Mouse (Mus musculus) forebrain, embryonic 12.5 days (tissue): ENCODE results near the gene Epn2. TPM values are rescaled to one million over a fixed set of nuclear protein-coding genes. Genes with fewer than 3 reads are reported as not detected.
"Not testable (repeated sequence)": the region's sequence is repeated elsewhere in the genome, so short reads cannot be mapped to it uniquely, and the experiment has no call there.

ENCODE experiments used
- ATAC-seq: fragments of 200-750 bp; cut with Nextera tagmentation; 2 replicates; pipeline ENCODE4 v1.8.0; 2017; ENCODE audit warnings: moderate TSS enrichment; ENCODE audit not compliant: low FRiP score
- H3K27ac ChIP-seq: fragments of 300-500 bp; sonication (generic); 2 replicates; pipeline ENCODE4 v1.5.1; 2016; ENCODE audit warnings: mild to moderate bottlenecking
- H3K27me3 ChIP-seq: fragments of 300-500 bp; sonication (generic); 2 replicates; pipeline ENCODE4 v1.6.1; 2016; ENCODE audit warnings: mild to moderate bottlenecking
- H3K36me3 ChIP-seq: fragments of 300-500 bp; sonication (generic); replicated peaks from 2 replicates; pipeline ENCODE4 v1.6.1; 2016; ENCODE audit warnings: mild to moderate bottlenecking
- H3K4me1 ChIP-seq: fragments of 300-500 bp; sonication (generic); 2 replicates; pipeline ENCODE4 v1.6.1; 2016
- H3K4me2 ChIP-seq: fragments of 300-500 bp; sonication (generic); 2 replicates; pipeline ENCODE4 v1.6.1; 2016; ENCODE audit warnings: mild to moderate bottlenecking, moderate library complexity
- H3K4me3 ChIP-seq: fragments of 300-500 bp; sonication (generic); replicated peaks from 2 replicates; pipeline ENCODE4 v1.5.1; 2016; ENCODE audit warnings: mild to moderate bottlenecking
- H3K9ac ChIP-seq: fragments of 300-500 bp; sonication (generic); 2 replicates; pipeline ENCODE4 v1.6.1; 2016; ENCODE audit warnings: mild to moderate bottlenecking
- H3K9me3 ChIP-seq: fragments of 300-500 bp; sonication (generic); 2 replicates; pipeline ENCODE4 v1.6.1; 2016
- whole genome bisulfite sequencing: fragments of 180-500 bp; shearing (Covaris S2); methylation state at CpG from one replicate; pipeline ENCODE4 v1.1.7; 2016; 5-methylcytosine and 5-hydroxymethylcytosine counted together
- polyA plus RNA-seq: library from polyadenylated mRNA; unstranded; fragments of >200 nt; fragmentation: Nextera tagmentation; extraction: Ambion mirVana; gene quantifications from 2 replicates; pipeline ENCODE4 v1.2.1, GENCODE M21; 2016

The Epn2 gene
- polyA plus RNA-seq, 1 experiment from 2014 or later: 35.5 TPM

- Histone ChIP-seq H3K27ac (no peak overlapping the region), H3K9ac (no peak overlapping the region), H3K4me2 (no peak overlapping the region), H3K9me3 (no peaks in the 10 kb centered on the region), H3K36me3 (no peaks in the 10 kb centered on the region), H3K27me3 (no peaks in the 10 kb centered on the region), H3K4me3 (no peak overlapping the region), H3K4me1 (no peaks in the 10 kb centered on the region)
- ATAC-seq: no peak
- WGBS: 83% methylated on average over 4 of the region's 4 CpGs
Measured at GRCm38 (mm10) chr11:61585421-61585820, 5.9 kb upstream of the Epn2 start.

- no peaks in the 10 kb centered on the region for H3K4me1 ChIP-seq
- H3K4me2 ChIP-seq: no peak overlapping the region
- H3K27ac ChIP-seq: no peak overlapping the region
- 86% methylated on average over 4 of the region's 4 CpGs for WGBS
- no peak overlapping the region for H3K4me3 ChIP-seq
- no peaks in the 10 kb centered on the region for H3K9me3 ChIP-seq
- no peak overlapping the region for H3K9ac ChIP-seq
- no peak for ATAC-seq
- no peaks in the 10 kb centered on the region for H3K27me3 ChIP-seq
- no peaks in the 10 kb centered on the region for H3K36me3 ChIP-seq
Measured at GRCm38 (mm10) chr11:61584830-61585229, 5.3 kb upstream of the Epn2 start.

GRCm38 (mm10) chr11:61584096-61584495 is 4.6 kb upstream of the Epn2 start:
- ATAC-seq: no peak
- H3K4me2 ChIP-seq: no peak overlapping the region
- no peaks in the 10 kb centered on the region for H3K36me3 ChIP-seq
- no peak overlapping the region for H3K27ac ChIP-seq
- 82% methylated on average over 6 of the region's 6 CpGs for WGBS
- no peaks in the 10 kb centered on the region for H3K4me1 ChIP-seq
- no peaks in the 10 kb centered on the region for H3K9me3 ChIP-seq
- no peaks in the 10 kb centered on the region for H3K27me3 ChIP-seq
- no peak overlapping the region for H3K4me3 ChIP-seq
- no peak overlapping the region for H3K9ac ChIP-seq

GRCm38 (mm10) chr11:61582808-61583207 is 3.3 kb upstream of the Epn2 start:
- 88% methylated on average over 4 of the region's 5 CpGs for WGBS

GRCm38 (mm10) chr11:61579878-61580381 is 443 bp upstream of the Epn2 start:
- Histone ChIP-seq H3K4me1 (peaks cover 19% of the 10 kb centered on the region), H3K9ac (no peak overlapping the region), H3K9me3 (no peaks in the 10 kb centered on the region), H3K27ac (no peak overlapping the region; the same call in 1 of the 2 replicates), H3K27me3 (no peaks in the 10 kb centered on the region), H3K36me3 (no peaks in the 10 kb centered on the region), H3K4me3 (peak overlapping the region; percentile 80), H3K4me2 (no peak overlapping the region)
- WGBS: 92% methylated on average over 7 of the region's 7 CpGs
- no peak for ATAC-seq

More at GRCm38 (mm10) chr11:61582808-61583207, 3.3 kb upstream of the Epn2 start:
- not testable (repeated sequence) for H3K4me3 ChIP-seq, H3K36me3 ChIP-seq, H3K9me3 ChIP-seq, H3K27ac ChIP-seq, H3K4me2 ChIP-seq, H3K9ac ChIP-seq, H3K27me3 ChIP-seq, ATAC-seq, H3K4me1 ChIP-seq

- no peaks in the 10 kb centered on the region for H3K36me3 ChIP-seq
- ATAC-seq: no peak
- WGBS: under 1% methylated on average over 17 of the region's 17 CpGs
Measured at GRCm38 (mm10) chr11:61578541-61578982, 925 bp downstream of the Epn2 start.

GRCm38 (mm10) chr11:61577991-61578390 is 1.5 kb downstream of the Epn2 start:
- Histone ChIP-seq H3K36me3 (no peaks in the 10 kb centered on the region), H3K27ac (no peak overlapping the region)

More at GRCm38 (mm10) chr11:61578541-61578982, 925 bp downstream of the Epn2 start:
- H3K9ac ChIP-seq: peak overlapping the region; percentile 87
- H3K9me3 ChIP-seq: no peaks in the 10 kb centered on the region
- H3K27ac ChIP-seq: peak overlapping the region; percentile 90
- no peaks in the 10 kb centered on the region for H3K27me3 ChIP-seq
- H3K4me1 ChIP-seq: peaks cover 23% of the 10 kb centered on the region
- H3K4me2 ChIP-seq: peak overlapping the region; percentile 75
- peak overlapping the region; percentile 80 for H3K4me3 ChIP-seq

GRCm38 (mm10) chr11:61577349-61577748 is 2.1 kb downstream of the Epn2 start:
- peaks cover 23% of the 10 kb centered on the region for H3K4me1 ChIP-seq
- no peak overlapping the region for H3K9ac ChIP-seq
- H3K27ac ChIP-seq: no peak overlapping the region
- no peaks in the 10 kb centered on the region for H3K27me3 ChIP-seq
- no peak overlapping the region for H3K4me3 ChIP-seq
- H3K9me3 ChIP-seq: no peaks in the 10 kb centered on the region
- ATAC-seq: no peak
- no peaks in the 10 kb centered on the region for H3K36me3 ChIP-seq
- peak overlapping the region; percentile 75 for H3K4me2 ChIP-seq

More at GRCm38 (mm10) chr11:61577991-61578390, 1.5 kb downstream of the Epn2 start:
- H3K4me2 ChIP-seq: peak overlapping the region; percentile 75
- H3K9ac ChIP-seq: peak overlapping the region; percentile 87
- no peaks in the 10 kb centered on the region for H3K9me3 ChIP-seq
- no peak for ATAC-seq
- 4% methylated on average over 5 of the region's 5 CpGs for WGBS
- H3K27me3 ChIP-seq: no peaks in the 10 kb centered on the region
- H3K4me3 ChIP-seq: peak overlapping the region; percentile 80
- H3K4me1 ChIP-seq: peaks cover 23% of the 10 kb centered on the region

GRCm38 (mm10) chr11:61573266-61573665 is 6.2 kb downstream of the Epn2 start:
- Histone ChIP-seq H3K4me2 (no peak overlapping the region), H3K9ac (no peak overlapping the region), H3K4me3 (no peak overlapping the region), H3K9me3 (no peaks in the 10 kb centered on the region), H3K36me3 (0 out of 2 replicates have a peak, but pooled peaks cover 4% of the 10 kb centered on the region), H3K4me1 (peaks cover 25% of the 10 kb centered on the region), H3K27ac (no peak overlapping the region), H3K27me3 (no peaks in the 10 kb centered on the region)
- WGBS: 91% methylated on average over 4 of the region's 4 CpGs
- ATAC-seq: no peak

- WGBS: 95% methylated on average over 3 of the region's 3 CpGs
- no peak overlapping the region for H3K9ac ChIP-seq
- ATAC-seq: no peak
- no peaks in the 10 kb centered on the region for H3K9me3 ChIP-seq
- H3K27ac ChIP-seq: no peak overlapping the region
- H3K27me3 ChIP-seq: no peaks in the 10 kb centered on the region
- H3K4me1 ChIP-seq: peaks cover 10% of the 10 kb centered on the region; the same call in 1 of the 2 replicates
- H3K4me2 ChIP-seq: no peak overlapping the region
- H3K4me3 ChIP-seq: no peak overlapping the region
- 0 out of 2 replicates have a peak, but pooled peaks cover 4% of the 10 kb centered on the region for H3K36me3 ChIP-seq
Measured at GRCm38 (mm10) chr11:61571225-61571624, 8.3 kb downstream of the Epn2 start.

GRCm38 (mm10) chr11:61569671-61570070 is 9.8 kb downstream of the Epn2 start:
- Histone ChIP-seq H3K9me3 (no peaks in the 10 kb centered on the region), H3K36me3 (0 out of 2 replicates have a peak, but pooled peaks cover 4% of the 10 kb centered on the region), H3K27me3 (no peaks in the 10 kb centered on the region), H3K4me2 (no peak overlapping the region), H3K27ac (no peak overlapping the region), H3K9ac (no peak overlapping the region), H3K4me3 (no peak overlapping the region), H3K4me1 (peaks cover 10% of the 10 kb centered on the region; the same call in 1 of the 2 replicates)
- 100% methylated on average over 1 of the region's 1 CpGs for WGBS
- no peak for ATAC-seq

GRCm38 (mm10) chr11:61564566-61564965 is 14.9 kb downstream of the Epn2 start:
- Histone ChIP-seq H3K9me3 (no peaks in the 10 kb centered on the region), H3K27ac (no peak overlapping the region), H3K4me2 (no peak overlapping the region), H3K9ac (no peak overlapping the region), H3K4me1 (peaks cover 6% of the 10 kb centered on the region; the same call in 1 of the 2 replicates), H3K4me3 (no peak overlapping the region), H3K27me3 (no peaks in the 10 kb centered on the region), H3K36me3 (0 out of 2 replicates have a peak, but pooled peaks cover 1% of the 10 kb centered on the region)
- 98% methylated on average over 2 of the region's 2 CpGs for WGBS
- no peak for ATAC-seq

GRCm38 (mm10) chr11:61563939-61564338 is 15.5 kb downstream of the Epn2 start:
- Histone ChIP-seq H3K9me3 (no peaks in the 10 kb centered on the region), H3K27me3 (no peaks in the 10 kb centered on the region), H3K27ac (no peak overlapping the region), H3K4me2 (no peak overlapping the region), H3K4me3 (no peak overlapping the region), H3K9ac (no peak overlapping the region), H3K36me3 (no peaks in the 10 kb centered on the region), H3K4me1 (no peaks in the 10 kb centered on the region; the same call in 1 of the 2 replicates)
- ATAC-seq: no peak
- WGBS: 86% methylated on average over 4 of the region's 4 CpGs
